Mouse (Mus musculus) naive thymus-derived CD4-positive, alpha-beta T cell, adult 2 months (primary cell): ENCODE measurements around the gene Il2rb.

Source experiments
- DNase-seq: peaks from one replicate; pipeline ENCODE4 v3.0.0-alpha.2; 2011; ENCODE audit warnings: low read depth

The Il2rb gene

DNA sequence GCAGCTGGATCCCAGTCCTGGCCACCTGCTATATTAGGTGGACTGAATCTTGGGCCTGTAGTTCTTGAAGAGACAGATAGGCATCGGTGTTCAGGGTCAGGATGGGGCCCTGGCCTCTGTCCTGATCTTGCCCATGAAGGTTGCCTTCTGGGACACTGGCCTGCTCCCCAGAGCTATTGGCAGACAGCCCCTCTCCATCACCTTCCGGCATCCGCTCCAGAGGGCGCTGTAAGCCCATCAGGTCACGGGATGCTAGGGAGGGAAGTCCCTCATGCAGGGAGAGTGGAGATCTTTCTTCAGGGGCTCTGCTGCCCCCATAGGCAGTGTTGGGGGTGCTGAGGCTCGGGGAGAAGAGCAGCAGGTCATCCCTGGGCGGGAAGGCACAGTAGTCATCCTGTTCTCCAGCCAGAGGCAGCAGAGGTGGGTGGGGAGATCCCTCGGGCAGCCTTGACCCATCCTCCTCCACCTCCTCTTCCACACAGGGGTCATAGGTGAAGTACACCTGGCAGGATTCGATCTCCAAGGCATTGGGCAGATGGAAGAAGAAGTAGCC is 13.5 kb downstream of the Il2rb start:
- no peak for DNase-seq

DNA sequence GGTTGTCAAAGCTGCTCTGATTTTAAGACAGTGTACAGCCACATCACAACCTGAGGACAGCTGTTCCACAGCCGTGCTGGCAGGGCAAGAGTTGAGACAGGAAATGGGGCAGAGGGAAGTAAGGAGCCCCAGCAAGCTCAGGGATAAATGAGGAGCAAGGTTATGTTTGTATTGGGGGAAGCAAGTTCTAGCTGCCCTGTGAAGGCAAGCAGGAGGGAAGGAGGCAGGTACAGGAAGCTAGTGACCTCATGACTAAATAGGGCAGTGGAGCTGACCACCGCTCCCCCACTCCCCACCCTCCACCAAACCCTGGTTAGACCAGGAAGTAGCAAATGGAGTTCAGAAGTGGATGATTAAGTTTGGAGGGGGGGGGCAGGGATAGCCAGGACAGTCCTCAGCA is 14.1 kb downstream of the Il2rb start:
- DNase-seq, result no peak

DNA sequence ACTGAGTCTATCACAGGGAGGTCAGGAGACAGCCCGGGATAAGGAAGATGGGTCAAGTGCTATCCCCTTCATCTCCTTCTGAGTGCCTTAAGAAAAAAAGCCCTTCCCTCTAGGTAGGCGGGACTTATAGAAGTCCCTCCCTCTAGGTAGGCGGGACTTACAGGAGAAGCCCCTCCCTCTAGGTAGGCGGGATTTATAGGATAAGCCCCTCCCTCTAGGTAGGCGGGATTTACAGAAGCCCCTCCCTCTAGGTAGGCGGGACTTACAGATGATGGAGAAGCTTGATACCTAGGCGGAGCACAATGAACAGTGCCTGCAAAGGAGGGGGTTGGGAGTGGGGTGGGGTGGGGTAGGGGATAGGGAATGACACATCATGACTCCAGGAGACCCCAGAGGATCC is 15.0 kb downstream of the Il2rb start:
- DNase-seq, result peak; percentile 44

DNA sequence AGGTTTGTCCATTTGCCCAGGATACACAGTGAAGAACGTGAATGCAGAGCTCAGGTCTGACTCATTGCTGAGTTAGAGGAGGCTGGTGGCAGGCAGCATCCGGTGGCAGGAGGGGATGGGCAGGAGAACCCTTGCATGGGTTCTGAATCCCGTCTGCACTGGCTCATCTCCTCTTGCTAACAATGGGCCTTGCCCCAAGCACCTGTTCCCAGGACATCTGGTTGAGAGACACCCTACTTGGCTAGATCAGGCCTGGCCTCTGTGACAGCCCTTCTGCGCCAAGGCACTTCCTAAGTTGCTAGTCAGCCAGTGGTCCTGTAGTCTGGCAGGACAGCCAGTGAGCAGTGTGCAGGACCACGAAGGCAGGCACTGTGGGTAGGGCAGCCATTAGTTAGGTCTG is 15.6 kb downstream of the Il2rb start:
- no peak for DNase-seq

DNA sequence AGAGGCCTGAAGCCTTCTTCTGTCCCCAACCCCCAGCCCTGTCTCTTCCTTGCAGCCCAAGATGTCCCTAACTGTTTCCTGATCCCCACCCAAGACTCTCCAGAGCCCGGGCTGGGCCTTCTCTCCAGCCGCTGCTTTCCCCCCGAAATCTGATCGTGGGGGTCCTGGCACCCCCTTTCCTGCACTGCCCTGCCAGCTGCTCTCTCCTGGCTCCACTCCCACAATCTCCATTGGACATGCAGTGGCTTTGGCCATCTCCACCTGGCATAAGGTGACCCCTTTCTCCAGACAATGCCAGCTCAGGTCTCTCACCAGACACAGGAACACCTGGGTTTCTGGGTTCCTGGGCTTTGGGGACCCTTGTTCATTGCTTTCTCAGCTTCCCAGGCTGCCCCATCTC is 17.0 kb downstream of the Il2rb start:
- no peak for DNase-seq

DNA sequence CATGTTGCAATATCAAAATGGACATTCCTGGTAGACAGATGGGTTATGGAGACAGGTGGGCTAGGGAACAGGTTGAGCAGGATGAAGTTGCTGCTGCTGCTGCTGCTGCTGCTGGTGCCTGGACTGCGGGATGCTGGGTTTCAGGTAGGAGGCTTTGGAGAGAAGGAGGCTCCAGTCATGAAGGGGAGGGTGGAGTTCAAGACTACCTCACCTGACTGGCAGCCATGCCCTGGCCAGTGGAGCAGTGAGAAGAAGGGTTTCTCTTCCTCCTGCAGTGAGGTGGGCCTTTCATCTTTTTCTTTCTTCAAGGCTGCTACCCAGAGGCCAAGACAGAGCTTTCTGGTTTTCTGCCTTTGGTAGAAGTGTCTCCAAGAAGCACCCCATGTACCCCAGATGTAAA is 18.2 kb downstream of the Il2rb start:
- peak; percentile 27 for DNase-seq

DNA sequence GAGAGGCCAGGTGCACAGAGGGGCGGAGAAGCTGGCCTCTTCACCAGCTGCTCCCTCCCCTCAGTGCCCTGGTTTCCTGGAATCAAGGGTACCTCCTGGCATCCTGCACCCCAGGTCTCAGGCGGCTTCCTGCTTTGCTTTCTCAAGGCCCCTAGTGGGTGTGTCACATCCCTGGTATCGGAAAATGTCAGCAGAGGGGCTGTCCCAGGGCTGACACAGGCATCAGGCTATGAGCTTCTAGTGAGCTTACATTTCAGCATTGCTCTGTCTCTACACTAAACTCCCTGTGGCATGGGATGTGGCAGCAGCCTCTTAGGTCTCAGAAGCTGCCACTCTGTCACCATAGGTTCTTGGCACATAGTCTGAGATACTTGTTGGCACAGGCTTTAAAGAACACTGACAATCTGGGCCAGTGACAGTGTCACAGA is 19.5 kb downstream of the Il2rb start:
- peak; percentile 79 for DNase-seq

DNA sequence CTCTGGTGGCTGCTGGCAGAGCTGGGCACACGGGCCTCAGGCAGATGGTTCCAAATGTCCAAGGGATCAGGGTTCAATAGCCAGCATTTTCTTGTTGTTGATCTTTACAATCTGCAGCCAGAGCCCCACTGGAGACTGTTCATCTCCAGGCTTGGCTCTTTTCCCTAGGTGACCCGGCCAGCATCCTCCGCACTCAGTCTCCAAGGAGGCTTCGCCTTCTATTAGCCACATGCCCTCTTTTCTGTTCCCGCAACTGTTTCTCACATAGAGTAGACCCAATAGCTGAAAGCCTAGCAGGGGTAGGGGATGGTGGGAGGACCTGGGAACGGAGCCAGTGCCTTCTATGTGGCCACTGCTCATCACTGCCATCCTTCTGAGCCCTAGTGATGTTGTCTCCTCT is 21.6 kb downstream of the Il2rb start:
- no peak for DNase-seq

DNA sequence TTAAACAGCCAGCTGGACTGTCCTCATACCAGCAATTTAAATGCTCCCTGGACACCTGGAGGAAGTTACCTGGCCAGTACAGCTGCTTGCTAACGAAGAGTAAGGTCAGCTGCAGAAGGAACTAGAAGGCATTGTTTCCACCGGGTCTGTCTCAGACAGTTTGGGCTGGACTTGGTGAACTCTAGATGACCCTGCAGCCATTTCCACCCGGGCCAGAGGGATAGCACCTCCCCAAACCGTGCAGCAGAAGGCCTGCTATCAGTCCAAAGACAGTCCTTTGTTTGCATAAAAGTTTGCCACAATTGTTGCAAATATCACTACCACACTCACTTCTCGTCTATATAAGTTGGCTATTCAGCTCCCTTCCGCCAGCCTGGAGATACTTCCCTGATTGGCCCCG is 23.2 kb downstream of the Il2rb start:
- DNase-seq, result no peak

DNA sequence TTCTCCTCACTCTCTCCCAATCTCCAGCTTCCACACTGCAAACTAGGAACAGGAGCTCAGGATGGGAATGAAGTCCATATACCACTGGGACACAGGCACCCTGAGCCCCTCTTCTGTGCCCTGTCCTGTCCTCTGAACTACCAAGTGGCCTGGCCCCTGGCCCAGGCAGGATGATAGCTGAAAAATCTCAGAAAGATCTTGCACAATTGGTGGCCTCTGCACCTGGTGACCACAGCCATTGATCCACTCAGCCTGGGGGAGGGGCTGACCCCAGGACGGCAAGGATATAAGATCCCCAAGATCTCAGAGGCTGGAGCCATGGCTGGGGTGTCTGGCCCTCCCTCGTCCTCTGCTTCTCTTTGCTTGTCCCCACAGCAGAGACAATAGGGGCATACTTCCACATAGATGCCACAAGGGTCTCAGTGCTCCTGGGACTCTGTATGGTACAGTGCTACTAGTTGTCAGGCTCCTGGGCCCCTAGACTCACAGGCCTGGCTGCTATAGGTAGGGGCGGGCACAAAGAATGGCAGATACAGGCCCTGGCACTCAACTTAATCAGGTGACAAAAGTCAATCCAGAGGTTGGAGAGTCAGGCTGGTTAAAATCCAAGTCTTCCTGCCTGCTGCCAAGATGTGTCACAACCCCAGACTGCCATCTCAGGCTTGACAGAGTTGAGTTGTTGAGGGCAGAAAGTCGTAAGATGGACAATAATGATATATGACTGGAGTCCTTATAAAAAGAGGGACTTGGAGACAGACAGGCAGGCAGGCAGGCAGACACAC is 24.4 kb downstream of the Il2rb start:
- DNase-seq, result no peak

DNA sequence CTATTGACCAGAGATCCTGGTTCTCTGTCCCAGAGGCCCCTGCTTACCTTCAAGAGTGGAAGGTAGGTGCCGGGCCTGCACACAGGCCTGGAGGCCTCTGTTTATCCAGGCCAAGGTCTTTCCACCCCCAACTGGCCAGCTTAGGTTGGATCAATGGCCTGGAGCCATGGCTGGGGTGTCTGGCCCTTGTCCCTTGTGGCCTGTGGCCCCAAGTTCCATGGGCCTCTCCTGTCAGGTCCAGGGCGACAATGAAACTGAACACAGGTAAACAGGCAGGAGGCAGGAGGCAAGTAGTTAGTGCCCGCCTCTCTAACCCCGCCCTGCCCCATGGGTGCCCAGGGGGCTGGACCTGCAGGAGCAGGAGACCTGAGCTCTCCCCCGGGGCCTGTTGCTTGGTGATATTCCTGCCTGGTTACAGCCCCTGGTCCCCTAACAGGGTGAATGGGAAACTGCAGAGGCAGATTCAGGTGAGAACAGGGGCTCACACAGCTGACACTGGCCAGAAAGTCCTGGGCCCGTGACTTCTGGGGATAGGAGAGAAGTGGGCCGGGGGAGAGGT is 26.6 kb downstream of the Il2rb start, which contains the start of gene Tmprss6:
Tmprss6 (minus strand) TSS at position 256 of the 559 bp plus-strand sequence.
- no peak for DNase-seq

DNA sequence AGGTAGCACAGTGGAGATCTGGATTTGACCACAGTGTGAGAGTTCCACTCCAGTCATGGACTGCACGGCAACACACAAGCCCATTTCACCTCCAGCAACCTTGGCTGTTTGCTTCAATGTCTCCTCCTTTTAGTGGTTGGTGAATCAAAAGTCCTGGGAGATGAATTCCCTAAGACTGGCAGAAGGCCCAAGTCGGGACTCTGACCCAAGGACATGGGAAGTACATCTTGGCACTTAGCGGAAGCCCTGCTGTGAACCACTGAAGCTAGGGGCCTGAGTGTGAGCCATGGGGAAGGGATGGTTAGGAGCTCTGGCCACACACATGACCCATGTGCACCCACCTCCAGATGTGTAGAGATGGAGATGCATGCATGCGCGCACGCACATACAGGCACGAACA is 27.5 kb downstream of the Il2rb start:
- DNase-seq, result no peak

DNA sequence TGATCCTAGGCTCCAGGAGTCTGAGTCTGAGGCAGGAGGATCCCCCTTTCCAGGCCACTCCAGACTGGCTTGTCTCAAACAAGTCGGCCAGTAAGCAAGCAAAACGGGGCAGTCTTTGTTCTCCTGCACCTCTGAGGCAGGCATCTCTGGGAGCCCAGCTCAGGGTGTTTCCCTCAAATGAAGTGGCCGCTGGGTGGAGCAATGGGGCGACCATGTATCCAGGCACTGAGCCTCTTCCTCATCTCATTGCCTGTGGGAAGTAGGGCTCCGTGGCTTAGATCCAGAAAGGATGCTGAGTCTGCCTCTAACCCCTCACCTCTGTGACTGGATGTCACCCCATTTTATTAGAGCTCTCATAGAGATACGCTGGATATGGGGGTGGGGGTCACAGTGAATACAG is 28.3 kb downstream of the Il2rb start:
- DNase-seq, result no peak

DNA sequence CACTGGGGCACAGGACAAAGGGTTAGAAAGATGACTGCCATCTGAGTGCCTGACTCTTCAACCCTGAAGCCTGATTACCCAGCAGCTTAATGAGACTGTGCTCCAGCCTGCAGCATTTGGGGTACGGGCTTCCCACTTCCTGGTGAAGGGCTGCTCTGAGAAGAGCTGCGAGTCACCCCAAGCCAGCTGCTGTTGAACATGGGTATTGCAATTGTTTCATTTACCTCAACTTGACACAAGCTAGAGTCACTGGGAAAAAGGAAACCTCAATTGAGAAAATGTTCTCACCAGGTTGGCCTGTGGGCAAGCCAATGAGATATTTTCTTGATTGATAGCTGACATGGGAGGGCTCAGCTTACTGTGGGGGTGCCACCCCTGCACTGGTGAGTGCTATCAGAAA is 32.1 kb downstream of the Il2rb start:
- peak; percentile 60 for DNase-seq

DNA sequence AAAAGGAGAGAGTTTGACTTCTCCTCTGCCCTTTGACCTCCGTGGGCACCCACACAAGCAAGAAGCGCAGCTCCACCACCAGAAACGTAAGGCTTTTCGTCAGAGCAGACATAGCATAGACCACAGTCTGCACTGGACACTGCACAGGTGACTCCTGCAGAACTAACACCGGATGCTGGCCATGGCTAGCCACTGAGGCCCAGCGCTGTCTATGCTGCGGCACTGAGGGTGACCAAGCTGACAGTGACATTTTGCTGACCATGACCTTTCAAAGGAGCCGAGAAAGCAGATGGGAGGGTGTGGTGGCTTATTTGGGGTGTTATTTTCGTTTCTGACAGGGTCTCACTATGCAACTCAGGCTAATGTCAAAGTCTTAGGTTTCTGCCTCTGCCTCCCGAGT is 37.9 kb downstream of the Il2rb start:
- no peak for DNase-seq

DNA sequence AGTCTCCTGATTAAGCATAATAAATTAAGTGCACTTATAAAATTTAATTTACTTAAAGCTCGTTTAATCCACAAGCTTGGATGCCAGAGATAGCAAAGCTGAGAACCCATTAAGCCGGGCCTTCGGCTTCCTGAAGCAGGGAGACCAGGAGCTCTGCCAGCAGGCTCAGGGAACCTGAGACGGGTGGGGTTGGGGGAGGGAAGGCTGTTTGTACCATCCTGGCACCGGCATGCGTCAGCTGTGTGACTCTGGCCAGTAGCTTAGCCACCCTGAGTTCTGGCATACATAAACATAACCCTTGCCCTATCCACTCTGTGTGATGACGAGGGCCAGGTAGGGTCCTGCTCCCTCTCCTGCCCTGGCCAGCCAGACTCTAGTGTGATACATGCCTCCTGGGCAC is 39.0 kb downstream of the Il2rb start:
- DNase-seq, result no peak

DNA sequence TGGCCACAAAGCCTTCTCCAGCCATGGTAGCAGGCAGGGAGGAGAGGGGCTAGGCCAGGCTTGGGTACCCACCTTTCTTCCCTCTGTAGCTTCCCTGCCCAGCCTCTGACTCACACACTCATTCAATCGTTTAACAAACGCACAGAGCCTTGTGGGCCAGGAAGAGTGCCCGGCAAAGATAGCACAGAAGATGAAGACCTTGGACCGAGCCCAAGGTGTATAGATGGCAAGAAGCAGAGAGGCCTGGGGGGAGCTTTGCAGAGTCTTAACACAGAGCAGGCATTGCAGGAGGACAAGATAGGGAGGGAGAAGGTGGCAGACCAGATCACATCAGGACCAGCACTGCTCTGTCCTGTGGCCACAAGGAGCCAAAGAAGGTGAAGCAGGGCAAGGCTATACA is 39.9 kb downstream of the Il2rb start:
- no peak for DNase-seq

DNA sequence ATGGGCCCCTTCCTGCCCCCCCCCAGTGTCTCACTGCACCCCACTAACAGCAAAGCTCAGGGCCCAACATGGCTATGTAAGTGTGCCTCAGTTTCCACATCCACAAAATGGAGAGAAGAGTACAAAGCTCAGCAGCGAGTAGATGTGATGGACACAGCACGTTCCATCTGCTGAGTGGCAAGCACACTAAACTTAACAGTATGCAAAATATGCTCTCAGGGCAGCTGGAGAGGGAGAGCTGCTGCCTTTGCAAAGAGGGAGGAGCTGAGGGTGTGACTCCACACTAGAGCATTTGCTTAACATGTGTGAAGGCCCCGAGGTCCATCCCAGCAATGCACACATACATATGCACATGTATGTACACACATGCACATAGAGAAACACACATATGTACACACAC is 42.1 kb downstream of the Il2rb start:
- no peak for DNase-seq

DNA sequence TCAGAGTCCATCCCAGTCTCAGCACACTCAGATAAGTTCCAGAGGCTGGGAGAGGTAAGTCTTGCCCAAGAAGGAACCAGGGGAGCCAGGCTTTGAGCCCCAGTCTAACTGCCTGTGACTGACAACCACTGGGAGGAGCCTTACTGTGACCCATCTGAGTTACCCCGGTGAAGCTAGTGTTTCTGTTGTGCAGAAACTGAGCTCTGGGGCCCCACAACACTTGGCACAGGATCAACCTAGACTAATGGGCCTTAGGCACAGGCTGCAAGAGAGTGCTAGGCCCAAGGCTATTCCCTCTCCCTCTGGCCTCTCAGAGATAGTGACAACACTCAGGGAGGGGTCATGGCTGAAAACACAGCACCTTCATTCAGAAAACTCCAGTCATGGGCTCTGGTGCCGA is 43.9 kb downstream of the Il2rb start:
- DNase-seq, result no peak

DNA sequence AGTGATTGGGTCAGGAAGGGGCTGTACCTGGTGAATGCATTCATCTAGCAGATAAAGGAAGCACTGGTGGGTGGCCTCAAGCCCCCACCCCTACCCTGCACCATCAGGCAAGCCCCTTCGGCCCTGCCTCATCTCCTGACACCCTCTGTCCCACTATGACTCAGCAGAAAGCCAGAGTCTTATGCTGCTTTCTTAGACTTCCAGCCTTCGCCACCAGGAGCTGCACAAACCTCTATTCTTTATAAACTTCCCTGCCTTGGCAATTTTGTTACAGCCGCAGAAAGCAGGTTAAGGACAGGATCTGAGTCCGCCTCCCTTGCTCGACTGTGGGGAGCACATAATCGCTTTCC is 44.7 kb downstream of the Il2rb start:
- no peak for DNase-seq

DNA sequence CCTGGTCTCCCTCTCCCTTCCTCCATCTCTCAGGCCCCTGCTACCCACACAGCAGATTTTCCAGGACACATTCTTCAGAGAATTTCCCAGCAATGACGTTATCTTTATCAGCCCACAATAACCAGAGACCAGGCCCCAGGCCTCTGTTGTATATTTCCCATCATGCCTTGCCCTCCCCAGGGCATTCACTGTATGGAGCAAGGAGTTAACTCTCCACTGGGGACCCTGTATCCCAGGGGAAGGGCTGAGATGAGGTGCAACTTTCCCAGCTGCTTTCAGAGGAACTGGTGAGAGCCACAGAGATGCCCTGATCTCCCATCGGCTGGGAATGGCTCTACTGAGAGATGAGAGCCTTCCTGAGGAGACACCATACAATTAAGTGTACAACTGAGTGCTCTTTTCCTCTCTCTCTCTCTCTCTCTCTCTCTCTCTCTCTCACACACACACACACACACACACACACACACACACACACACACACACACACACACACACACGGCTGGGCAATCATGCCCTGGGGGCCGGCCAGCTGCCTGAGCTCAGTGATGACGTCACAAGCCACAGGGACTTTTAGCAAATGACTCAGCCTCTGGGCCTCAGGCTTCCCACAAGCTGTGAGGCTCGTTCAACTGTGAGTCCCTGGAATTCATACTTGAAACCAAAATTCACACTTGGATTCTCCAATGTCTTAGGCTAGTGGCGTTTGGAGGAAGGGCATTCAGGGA is 45.2 kb downstream of the Il2rb start:
- peak; percentile 79 for DNase-seq

DNA sequence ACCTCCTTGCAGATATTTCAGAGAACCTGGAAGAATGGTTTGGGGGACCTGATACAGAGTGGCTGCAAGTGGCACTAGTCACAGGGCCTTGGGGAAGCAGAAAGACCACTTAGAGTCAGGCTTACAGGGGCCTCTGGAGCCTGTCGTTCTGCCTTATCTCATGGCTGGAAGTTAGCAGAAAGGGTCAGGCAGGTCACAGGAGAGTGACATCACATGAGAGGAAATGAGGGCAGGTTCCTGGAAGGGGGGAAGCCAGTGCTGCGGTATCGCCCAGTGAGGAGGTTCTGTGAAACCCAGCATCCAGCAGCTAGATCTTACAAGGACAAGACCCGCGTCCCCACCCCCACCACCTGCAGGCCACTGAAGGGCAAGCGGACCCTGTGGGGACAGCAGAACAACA is 45.9 kb downstream of the Il2rb start:
- peak; percentile 47 for DNase-seq
